Mouse (Mus musculus): Measurements from ENCODE around the gene Chuk. TPM values are rescaled to one million over a fixed set of nuclear protein-coding genes. Genes with fewer than 3 reads are reported as not detected.

The Chuk gene
- polyA plus RNA-seq, 1 experiment, result 23.7 TPM

- Histone ChIP-seq H3K4me1 (ENCODE audit: control insufficient read depth, insufficient read depth, insufficient read length, low read length) (no peaks in the 10 kb centered on the region), H3K27ac (replicated peaks; ENCODE audit: low read depth, low read length) (no peak overlapping the region), H3K4me3 (ENCODE audit: insufficient read depth, low read depth, low read length) (no peak overlapping the region)
These were observed 75.1 kb downstream of the Chuk start for GRCm38 (mm10) chr19:44032046-44032744.

GRCm38 (mm10) chr19:44030024-44030423 is 77.3 kb downstream of the Chuk start:
- no peaks in the 10 kb centered on the region for H3K4me1 ChIP-seq (ENCODE audit: control insufficient read depth, insufficient read depth, insufficient read length, low read length)
- no peak overlapping the region for H3K27ac ChIP-seq (replicated peaks; ENCODE audit: low read depth, low read length)
- H3K4me3 ChIP-seq (ENCODE audit: insufficient read depth, low read depth, low read length), result no peak overlapping the region

GRCm38 (mm10) chr19:44028972-44029371 is 78.3 kb downstream of the Chuk start, which contains the start of gene Cyp2c23:
TSS of gene Cyp2c23 (minus strand) at chr19:44029208.
- H3K27ac ChIP-seq (replicated peaks; ENCODE audit: low read depth, low read length), result no peak within 1 kb of the TSS
- H3K4me3 ChIP-seq (ENCODE audit: insufficient read depth, low read depth, low read length), result no peak within 1 kb of the TSS
- H3K4me1 ChIP-seq (ENCODE audit: control insufficient read depth, insufficient read depth, insufficient read length, low read length), result no peaks in the 10 kb centered on the region

GRCm38 (mm10) chr19:44026956-44027530 is 80.2 kb downstream of the Chuk start:
- H3K4me3 ChIP-seq (ENCODE audit: insufficient read depth, low read depth, low read length), result no peak overlapping the region
- H3K4me1 ChIP-seq (ENCODE audit: control insufficient read depth, insufficient read depth, insufficient read length, low read length), result no peaks in the 10 kb centered on the region
- no peak overlapping the region for H3K27ac ChIP-seq (replicated peaks; ENCODE audit: low read depth, low read length)

- H3K27ac ChIP-seq (replicated peaks; ENCODE audit: low read depth, low read length), result no peak overlapping the region
- no peak overlapping the region for H3K4me3 ChIP-seq (ENCODE audit: insufficient read depth, low read depth, low read length)
- peaks cover 3% of the 10 kb centered on the region; the same call in 1 of the 2 replicates for H3K4me1 ChIP-seq (ENCODE audit: control insufficient read depth, insufficient read depth, insufficient read length, low read length)
These were observed 82.2 kb downstream of the Chuk start for GRCm38 (mm10) chr19:44024921-44025585.

Other genes with a start within 250 kb of the Chuk start
- 4.5 and 4.7 TPM in 2 replicates for gene Dnmbp, start 167.3 kb downstream of the Chuk start, polyA plus RNA-seq (2012; ENCODE audit: insufficient read depth, insufficient read length, missing spikeins)
- gene Cpn1, start 120.9 kb downstream of the Chuk start, polyA plus RNA-seq (2012; ENCODE audit: insufficient read depth, insufficient read length, missing spikeins), result not detected in 2 replicates
- not detected in 2 replicates for gene Cyp2c23, start 78.3 kb downstream of the Chuk start, polyA plus RNA-seq (2012; ENCODE audit: insufficient read depth, insufficient read length, missing spikeins)
- 12.3 and 18.7 TPM in 2 replicates for gene Erlin1, start 37.7 kb downstream of the Chuk start, polyA plus RNA-seq (2012; ENCODE audit: insufficient read depth, insufficient read length, missing spikeins)
- gene Cwf19l1, start 28.4 kb upstream of the Chuk start, polyA plus RNA-seq (2012; ENCODE audit: insufficient read depth, insufficient read length, missing spikeins), result 9.9 and 11.9 TPM in 2 replicates
- 7.2 and 12.6 TPM in 2 replicates for gene Bloc1s2, start 39.0 kb upstream of the Chuk start, polyA plus RNA-seq (2012; ENCODE audit: insufficient read depth, insufficient read length, missing spikeins)
- gene Pkd2l1, start 85.0 kb upstream of the Chuk start, polyA plus RNA-seq (2012; ENCODE audit: insufficient read depth, insufficient read length, missing spikeins), result not detected in 2 replicates
- gene Scd3, start 95.8 kb upstream of the Chuk start, polyA plus RNA-seq (2012; ENCODE audit: insufficient read depth, insufficient read length, missing spikeins), result 2.2 and 6.0 TPM in 2 replicates
- 247 and 253 TPM in 2 replicates for gene Scd2, start 186.2 kb upstream of the Chuk start, polyA plus RNA-seq (2012; ENCODE audit: insufficient read depth, insufficient read length, missing spikeins)
- gene Scd4, start 225.6 kb upstream of the Chuk start, polyA plus RNA-seq (2012; ENCODE audit: insufficient read depth, insufficient read length, missing spikeins), result 0.96 and 2.5 TPM in 2 replicates